Mouse (Mus musculus) forebrain, embryonic 14.5 days (tissue): Measurements from ENCODE around the gene Lrrc36. TPM values are rescaled to one million over a fixed set of nuclear protein-coding genes. Genes with fewer than 3 reads are reported as not detected.

Source experiments
- ATAC-seq: fragments of 200-750 bp; cut with Nextera tagmentation; 2 replicates; pipeline ENCODE4 v1.8.0; 2017; ENCODE audit warnings: mild to moderate bottlenecking, moderate library complexity
- DNase-seq: peaks from one replicate; pipeline ENCODE4 v3.0.0-alpha.2; 2015; ENCODE audit warnings: low spot score
- H3K27ac ChIP-seq: fragments of 300-500 bp; sonication (generic); 2 replicates; pipeline ENCODE4 v1.5.1; 2014; ENCODE audit warnings: low read depth, mild to moderate bottlenecking, control low read depth, low read length, moderate library complexity
- H3K27me3 ChIP-seq: fragments of 300-500 bp; sonication (generic); replicated peaks from 2 replicates; pipeline ENCODE4 v1.6.1; 2014; ENCODE audit warnings: low read length, control low read depth, mixed read lengths; ENCODE audit not compliant: control insufficient read depth, insufficient read depth
- H3K36me3 ChIP-seq: fragments of 300-500 bp; sonication (generic); 2 replicates; pipeline ENCODE4 v1.6.1; 2014; ENCODE audit warnings: low read length, control low read depth; ENCODE audit not compliant: control insufficient read depth, insufficient read depth
- H3K4me1 ChIP-seq: fragments of 300-500 bp; sonication (generic); 2 replicates; pipeline ENCODE4 v1.6.1; 2014; ENCODE audit warnings: antibody characterized with exemption, low read length, control low read depth; ENCODE audit not compliant: control insufficient read depth, insufficient read depth
- H3K4me2 ChIP-seq: fragments of 300-500 bp; sonication (generic); 2 replicates; pipeline ENCODE4 v1.6.1; 2014; ENCODE audit warnings: mild to moderate bottlenecking, control low read depth, low read length
- H3K4me3 ChIP-seq: fragments of 300-500 bp; sonication (generic); 2 replicates; pipeline ENCODE4 v1.5.1; 2014; ENCODE audit warnings: low read depth, low read length, control low read depth
- H3K9ac ChIP-seq: fragments of 300-500 bp; sonication (generic); 2 replicates; pipeline ENCODE4 v1.6.1; 2014; ENCODE audit warnings: mild to moderate bottlenecking, low read length, control low read depth, moderate library complexity
- H3K9me3 ChIP-seq: fragments of 300-500 bp; sonication (generic); replicated peaks from 2 replicates; pipeline ENCODE4 v1.6.1; 2016; ENCODE audit warnings: low read length, control low read depth, mixed read lengths; ENCODE audit not compliant: control insufficient read depth
- WGBS: fragments of 180-500 bp; shearing (Covaris S2); extraction: QIAGEN DNeasy Blood & Tissue Kit; methylation state at CpG from one replicate; pipeline ENCODE4 v1.1.7; 2014; 5-methylcytosine and 5-hydroxymethylcytosine counted together
- polyA plus RNA-seq: library from polyadenylated mRNA; unstranded; fragments of >200 nt; fragmentation: Nextera tagmentation; extraction: Ambion mirVana; gene quantifications from 2 replicates; pipeline ENCODE4 v1.2.1, GENCODE M21; 2014

Lrrc36 gene
- polyA plus RNA-seq, result 0.22 and 0.43 TPM in 2 replicates

DNA sequence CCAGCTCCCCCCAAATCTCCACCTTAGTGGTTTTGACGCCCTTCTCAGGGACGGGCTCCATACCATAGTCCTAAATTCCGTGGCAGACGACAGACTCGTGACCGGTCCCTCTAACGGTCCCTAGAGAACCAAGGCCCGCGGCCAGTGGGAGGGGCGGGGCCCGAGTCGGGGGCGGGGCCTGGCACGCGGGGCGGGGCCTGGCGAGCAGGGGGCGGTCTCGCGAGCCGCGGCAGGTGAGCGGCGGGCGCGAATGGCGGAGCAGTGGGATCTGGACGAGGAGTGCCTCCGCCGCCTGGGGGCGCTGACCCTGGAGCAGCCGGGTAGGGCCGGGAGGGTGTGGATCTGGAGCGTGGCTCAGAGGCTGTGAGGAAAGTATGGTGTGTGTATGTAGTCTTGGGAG is at the start of gene Lrrc36, which contains the start of gene Kctd19:
Lrrc36 (plus strand) TSS at position 181 of the 400 bp plus-strand sequence.
Kctd19 (minus strand) TSS at position 112 of the 400 bp plus-strand sequence.
- ATAC-seq (peak; percentile 67), DNase-seq (no peak)
- 2% methylated on average over 34 of the region's 34 CpGs for WGBS
- peaks cover 3% of the 10 kb centered on the region; the same call in 1 of the 2 replicates for H3K4me1 ChIP-seq
- peak within 1 kb of the TSS; percentile 37; the same call in 1 of the 2 replicates for H3K9ac ChIP-seq
- H3K4me3 ChIP-seq, result peak within 1 kb of the TSS; percentile 24
- no peaks in the 10 kb centered on the region for H3K9me3 ChIP-seq
- H3K27me3 ChIP-seq, result peaks cover 11% of the 10 kb centered on the region
- H3K36me3 ChIP-seq, result no peaks in the 10 kb centered on the region
- peak within 1 kb of the TSS; percentile 48 for H3K4me2 ChIP-seq
- no peak within 1 kb of the TSS for H3K27ac ChIP-seq

DNA sequence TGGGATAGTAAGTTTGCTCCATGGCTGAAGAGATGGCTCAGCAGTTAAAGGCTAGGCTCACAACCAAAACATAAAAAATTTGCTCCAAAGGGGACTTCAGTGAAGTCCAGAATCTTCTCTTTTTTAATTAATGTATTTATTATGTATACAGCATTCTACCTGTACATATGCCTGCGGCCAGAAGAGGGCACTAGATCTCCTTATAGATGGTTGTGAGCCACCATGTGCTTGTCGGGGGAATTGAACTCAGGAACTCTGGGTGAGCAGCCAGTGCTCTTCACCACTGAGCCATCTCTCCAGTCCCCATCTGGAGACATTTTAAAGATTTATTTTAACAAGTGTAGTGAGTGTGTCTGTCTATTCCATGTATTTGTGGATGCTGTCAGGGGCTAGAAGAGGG is 46.3 kb upstream of the Lrrc36 start:
- peaks cover 38% of the 10 kb centered on the region for H3K36me3 ChIP-seq
- ATAC-seq, result no peak

DNA sequence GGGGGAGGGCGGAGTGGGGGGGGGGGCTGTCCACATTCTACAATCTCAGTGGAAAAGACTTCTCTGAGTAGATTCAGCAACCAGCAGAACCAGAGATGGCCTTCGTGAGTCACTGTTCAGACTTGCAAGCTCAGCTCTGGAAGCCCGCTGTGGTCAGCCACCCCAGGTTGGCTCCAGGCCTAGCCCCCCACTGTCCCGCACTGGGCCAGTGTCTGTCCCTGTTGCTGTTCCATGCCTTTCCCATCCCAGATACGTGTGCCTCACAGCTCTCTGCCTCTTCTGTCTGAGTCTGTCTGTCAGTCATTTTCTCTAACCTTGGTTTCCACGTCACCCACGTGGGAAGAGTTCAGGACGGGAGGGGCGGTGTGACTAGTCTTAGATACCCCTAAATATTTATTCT is 40.9 kb upstream of the Lrrc36 start:
- H3K4me3 ChIP-seq, result no peak overlapping the region
- no peaks in the 10 kb centered on the region; the same call in 1 of the 2 replicates for H3K4me1 ChIP-seq
- 76% methylated on average over 9 of the region's 9 CpGs for WGBS
- no peaks in the 10 kb centered on the region for H3K27me3 ChIP-seq
- no peak overlapping the region for H3K4me2 ChIP-seq
- H3K36me3 ChIP-seq, result peaks cover 9% of the 10 kb centered on the region
- no peak overlapping the region for H3K27ac ChIP-seq
- no peak overlapping the region for H3K9ac ChIP-seq
- ATAC-seq, result no peak
- no peak for DNase-seq
- H3K9me3 ChIP-seq, result no peaks in the 10 kb centered on the region

More for the DNA sequence above, 46.3 kb upstream of the Lrrc36 start:
- Histone ChIP-seq H3K9ac (no peak overlapping the region), H3K9me3 (no peaks in the 10 kb centered on the region), H3K4me3 (no peak overlapping the region), H3K4me2 (no peak overlapping the region), H3K4me1 (no peaks in the 10 kb centered on the region), H3K27ac (no peak overlapping the region), H3K27me3 (no peaks in the 10 kb centered on the region)
- 73% methylated on average over 2 of the region's 2 CpGs for WGBS
- DNase-seq, result peak; percentile 21

DNA sequence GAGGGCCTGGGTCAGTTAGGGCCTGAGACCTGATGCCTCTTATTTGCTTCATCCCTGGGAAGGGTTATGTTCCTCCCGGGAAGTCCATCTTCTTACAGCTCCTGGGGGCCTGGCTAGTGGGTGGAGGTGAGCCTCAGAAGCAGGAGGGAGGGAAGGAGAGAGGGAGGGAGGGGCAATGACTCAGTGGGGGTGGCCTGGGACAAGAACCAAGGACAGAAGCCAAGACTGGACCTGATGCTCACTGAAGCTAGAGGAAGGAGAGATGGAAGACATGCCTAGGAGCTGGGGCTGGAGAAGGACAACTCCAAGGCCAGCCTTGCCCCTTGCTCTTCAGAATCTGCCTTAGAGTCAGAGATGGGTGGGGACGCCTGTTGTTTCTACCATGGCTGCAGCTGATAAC is 40.3 kb upstream of the Lrrc36 start, which contains the start of gene Plekhg4:
Plekhg4 (plus strand) TSS at position 243 of the 400 bp plus-strand sequence.
- ATAC-seq, result no peak
- no peaks in the 10 kb centered on the region for H3K9me3 ChIP-seq
- no peaks in the 10 kb centered on the region; the same call in 1 of the 2 replicates for H3K4me1 ChIP-seq
- no peak within 1 kb of the TSS for H3K9ac ChIP-seq
- H3K27me3 ChIP-seq, result no peaks in the 10 kb centered on the region
- H3K4me2 ChIP-seq, result no peak within 1 kb of the TSS
- H3K27ac ChIP-seq, result no peak within 1 kb of the TSS
- H3K4me3 ChIP-seq, result no peak within 1 kb of the TSS
- WGBS, result 66% methylated on average over 2 of the region's 2 CpGs
- peaks cover 9% of the 10 kb centered on the region for H3K36me3 ChIP-seq
- no peak for DNase-seq

DNA sequence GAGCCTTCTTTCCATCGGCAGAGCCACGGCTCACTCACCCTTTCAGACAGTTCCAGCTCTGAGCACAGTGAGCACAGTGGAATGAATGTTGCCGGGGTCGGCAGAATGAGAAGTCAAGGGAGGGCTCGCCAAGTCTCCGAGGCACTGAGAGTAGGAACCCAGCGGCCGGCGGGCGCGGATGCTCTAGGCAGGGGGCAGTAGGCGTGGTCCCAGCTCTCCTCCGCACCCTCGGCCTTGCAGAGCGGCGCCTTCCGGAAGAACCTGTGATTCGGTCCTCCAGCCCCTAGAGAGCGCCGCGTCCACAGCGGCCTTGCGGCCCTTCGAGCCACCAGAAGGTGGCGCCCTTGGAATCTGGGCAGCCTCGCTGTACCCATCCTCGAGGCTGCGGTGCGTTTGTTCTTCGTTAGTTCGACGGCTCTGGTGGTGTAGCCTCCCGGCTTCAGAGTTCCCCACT is 38.8 kb upstream of the Lrrc36 start:
- H3K9me3 ChIP-seq, result no peaks in the 10 kb centered on the region
- H3K36me3 ChIP-seq, result no peaks in the 10 kb centered on the region
- H3K4me1 ChIP-seq, result no peaks in the 10 kb centered on the region; the same call in 1 of the 2 replicates
- no peak overlapping the region for H3K27ac ChIP-seq
- H3K4me3 ChIP-seq, result peak overlapping the region; percentile 10; the same call in 1 of the 2 replicates
- no peaks in the 10 kb centered on the region for H3K27me3 ChIP-seq
- ATAC-seq (0 out of 2 replicates have a peak, but pooled peaks have one; percentile 32), DNase-seq (peak; percentile 17)
- peak overlapping the region; percentile 37 for H3K4me2 ChIP-seq
- 31% methylated on average over 33 of the region's 33 CpGs for WGBS
- peak overlapping the region; percentile 37; the same call in 1 of the 2 replicates for H3K9ac ChIP-seq

DNA sequence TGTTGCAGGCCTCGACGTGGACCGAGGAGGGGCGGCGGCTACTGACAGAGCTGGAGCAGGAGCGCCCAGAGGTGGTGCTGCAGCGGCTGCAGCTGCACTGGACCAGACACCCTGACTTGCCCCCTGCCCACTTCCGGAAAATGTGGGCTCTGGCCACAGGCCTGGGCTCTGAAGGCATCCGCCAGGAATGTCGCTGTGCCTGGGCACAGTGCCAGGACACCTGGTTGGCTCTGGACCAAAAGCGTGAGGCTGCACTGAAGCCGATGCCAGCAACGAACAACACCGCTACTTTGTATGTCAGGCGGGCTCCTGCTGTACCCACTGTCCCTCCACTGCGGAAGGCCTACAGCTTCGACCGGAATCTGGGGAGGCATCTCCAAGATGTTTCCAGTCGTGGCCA is 34.7 kb upstream of the Lrrc36 start:
- Histone ChIP-seq H3K9me3 (no peaks in the 10 kb centered on the region), H3K9ac (no peak overlapping the region), H3K4me1 (no peaks in the 10 kb centered on the region; the same call in 1 of the 2 replicates), H3K27ac (no peak overlapping the region), H3K36me3 (no peaks in the 10 kb centered on the region), H3K27me3 (no peaks in the 10 kb centered on the region), H3K4me2 (no peak overlapping the region), H3K4me3 (no peak overlapping the region)
- ATAC-seq (0 out of 2 replicates have a peak, but pooled peaks have one; percentile 44), DNase-seq (peak; percentile 27)
- WGBS, result 47% methylated on average over 19 of the region's 19 CpGs

DNA sequence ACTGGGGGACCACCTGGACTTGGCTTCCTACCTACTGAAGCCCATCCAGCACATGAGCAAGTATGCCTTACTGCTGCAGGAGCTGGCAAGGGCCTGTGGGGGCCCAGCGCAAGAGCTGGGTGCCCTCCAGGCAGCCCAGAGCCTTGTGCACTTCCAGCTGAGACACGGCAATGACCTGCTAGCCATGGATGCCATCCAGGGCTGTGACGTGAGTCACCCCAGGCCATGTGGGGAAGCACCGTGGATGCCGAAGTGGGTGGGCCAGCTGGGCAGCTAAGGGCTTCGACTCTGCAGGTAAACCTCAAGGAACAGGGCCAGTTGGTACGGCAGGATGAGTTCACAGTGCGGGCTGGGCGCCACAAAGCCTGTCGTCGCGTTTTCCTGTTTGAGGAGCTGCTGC is 33.1 kb upstream of the Lrrc36 start:
- Histone ChIP-seq H3K4me2 (no peak overlapping the region), H3K4me3 (no peak overlapping the region), H3K4me1 (no peaks in the 10 kb centered on the region), H3K9ac (no peak overlapping the region), H3K36me3 (no peaks in the 10 kb centered on the region), H3K9me3 (no peaks in the 10 kb centered on the region), H3K27ac (no peak overlapping the region), H3K27me3 (no peaks in the 10 kb centered on the region)
- no peak for ATAC-seq
- DNase-seq, result no peak
- WGBS, result 89% methylated on average over 12 of the region's 12 CpGs

DNA sequence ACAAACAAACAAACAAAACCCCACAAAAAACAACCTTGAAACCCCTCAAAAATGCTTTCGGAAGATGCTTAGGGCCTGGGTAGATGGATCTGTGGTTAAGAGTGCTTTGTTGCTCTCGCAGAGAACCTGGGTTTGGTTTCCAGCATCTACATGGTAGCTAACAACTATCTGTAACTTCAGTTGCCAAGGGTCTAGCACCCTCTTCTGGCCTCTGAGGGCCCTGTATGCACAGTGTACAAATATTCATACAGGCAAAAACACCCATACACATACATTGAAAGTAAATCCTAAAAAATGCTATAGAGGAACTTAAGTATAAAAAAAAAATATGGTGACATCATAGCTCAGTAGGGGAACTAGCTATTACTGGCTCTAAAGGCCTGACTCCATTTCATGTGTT is 29.3 kb upstream of the Lrrc36 start:
- WGBS, result 93% methylated on average over 2 of the region's 2 CpGs
- DNase-seq (no peak), ATAC-seq (no peak)
- Histone ChIP-seq H3K4me1 (no peaks in the 10 kb centered on the region), H3K27me3 (no peaks in the 10 kb centered on the region), H3K9me3 (no peaks in the 10 kb centered on the region), H3K4me3 (no peak overlapping the region), H3K4me2 (no peak overlapping the region), H3K27ac (no peak overlapping the region), H3K9ac (no peak overlapping the region), H3K36me3 (no peaks in the 10 kb centered on the region)

DNA sequence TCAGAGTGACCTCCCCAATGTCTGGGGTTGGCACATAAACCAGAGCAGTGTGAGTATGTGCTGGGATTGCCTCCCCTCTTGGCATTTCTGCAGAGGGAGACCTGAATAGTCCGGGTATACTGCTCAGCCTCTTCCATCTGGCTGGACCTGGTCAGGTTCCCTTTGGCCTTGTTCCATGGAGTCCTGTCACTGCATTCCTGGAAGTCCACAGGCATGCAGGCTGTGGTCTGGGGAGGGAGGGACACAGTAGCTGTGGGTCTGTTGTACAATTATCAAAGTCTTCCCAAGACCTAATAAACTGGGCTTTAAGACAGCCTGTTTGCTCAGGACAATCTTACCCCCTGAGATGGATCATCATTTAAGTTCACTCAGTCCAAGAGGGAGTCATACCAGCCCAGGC is 26.2 kb upstream of the Lrrc36 start:
- 76% methylated on average over 1 of the region's 1 CpGs for WGBS

More for the DNA sequence above, 26.2 kb upstream of the Lrrc36 start:
- no peaks in the 10 kb centered on the region for H3K27me3 ChIP-seq
- H3K36me3 ChIP-seq, result no peaks in the 10 kb centered on the region
- H3K9me3 ChIP-seq, result no peaks in the 10 kb centered on the region
- no peak overlapping the region for H3K4me2 ChIP-seq
- DNase-seq, result no peak
- ATAC-seq, result no peak
- H3K4me1 ChIP-seq, result no peaks in the 10 kb centered on the region
- H3K4me3 ChIP-seq, result no peak overlapping the region
- no peak overlapping the region for H3K9ac ChIP-seq
- no peak overlapping the region for H3K27ac ChIP-seq
